Mouse (Mus musculus): ENCODE data around the gene Tbc1d22a. TPM values are rescaled to one million over a fixed set of nuclear protein-coding genes. Genes with fewer than 3 reads are reported as not detected.

Gene Tbc1d22a
- polyA plus RNA-seq, 1 experiment from 2014 or later, result 9.2 TPM

DNA sequence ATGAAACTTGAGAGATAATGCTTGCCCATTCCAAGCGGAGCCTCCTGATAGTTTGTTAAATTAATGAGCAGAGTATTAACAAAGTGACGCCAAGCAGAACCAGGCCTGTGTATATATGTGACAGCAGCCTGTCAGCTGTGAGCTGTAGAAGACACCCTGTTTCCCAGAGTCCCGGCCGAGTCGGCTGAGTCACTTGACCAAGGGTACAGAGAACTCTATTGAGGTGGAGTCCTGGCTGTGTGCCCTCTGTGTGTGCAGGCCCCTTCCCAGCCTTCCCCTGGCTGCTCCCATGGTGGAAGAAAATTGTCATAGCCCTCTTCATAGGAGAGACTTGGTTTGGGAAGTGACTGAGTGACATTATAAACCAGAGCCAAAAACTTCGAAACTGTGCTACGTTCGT lies 153.0 kb downstream of the Tbc1d22a start:
- Histone ChIP-seq H3K27me3 (no peaks in the 10 kb centered on the region), H3K4me2 (no peak overlapping the region), H3K9me3 (replicated peaks) (no peaks in the 10 kb centered on the region), H3K36me3 (no peaks in the 10 kb centered on the region), H3K4me3 (no peak overlapping the region), H3K4me1 (replicated peaks) (peaks cover 14% of the 10 kb centered on the region), H3K9ac (no peak overlapping the region), H3K27ac (no peak overlapping the region)
- WGBS, result 55% methylated on average over 8 of the region's 8 CpGs
- ATAC-seq (replicated peaks; ENCODE audit: insufficient number of reproducible peaks, insufficient read depth, low FRiP score, low read depth), result no peak

DNA sequence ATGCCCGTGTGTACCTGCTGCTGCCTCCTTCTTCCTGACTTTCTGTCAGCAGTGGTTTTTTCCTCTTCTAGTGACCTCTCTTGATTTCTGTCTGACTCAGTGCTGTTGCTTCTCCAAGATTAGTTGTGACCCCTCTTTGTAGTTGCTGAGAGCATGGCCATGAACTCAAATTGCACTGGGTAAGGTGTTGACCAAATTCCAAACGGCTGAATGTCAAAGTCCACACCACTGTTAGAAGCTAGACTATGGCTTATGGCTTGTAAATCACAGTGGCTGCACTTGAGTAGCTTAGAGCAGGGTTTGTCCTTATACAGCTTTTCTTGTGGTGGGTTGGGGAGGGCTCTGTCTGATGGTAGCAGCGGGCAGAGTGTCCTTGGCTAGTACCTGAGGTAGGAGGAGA lies 156.6 kb downstream of the Tbc1d22a start:
- ATAC-seq (replicated peaks; ENCODE audit: insufficient number of reproducible peaks, insufficient read depth, low FRiP score, low read depth), result no peak
- Histone ChIP-seq H3K4me2 (no peak overlapping the region), H3K27ac (no peak overlapping the region), H3K9ac (no peak overlapping the region), H3K27me3 (no peaks in the 10 kb centered on the region), H3K36me3 (no peaks in the 10 kb centered on the region), H3K4me1 (replicated peaks) (peaks cover 5% of the 10 kb centered on the region; the same call in 1 of the 2 replicates), H3K9me3 (replicated peaks) (no peaks in the 10 kb centered on the region), H3K4me3 (no peak overlapping the region)
- 82% methylated on average over 3 of the region's 3 CpGs for WGBS

GRCm38 (mm10) chr15:86375262-86375661 lies 161.0 kb downstream of the Tbc1d22a start:
- no peak overlapping the region for H3K27ac ChIP-seq
- no peaks in the 10 kb centered on the region for H3K9me3 ChIP-seq (replicated peaks)
- H3K4me3 ChIP-seq, result no peak overlapping the region
- no peak overlapping the region for H3K9ac ChIP-seq
- H3K4me1 ChIP-seq (replicated peaks), result no peaks in the 10 kb centered on the region
- no peak overlapping the region for H3K4me2 ChIP-seq
- ATAC-seq (replicated peaks; ENCODE audit: insufficient number of reproducible peaks, insufficient read depth, low FRiP score, low read depth), result no peak
- 63% methylated on average over 3 of the region's 3 CpGs for WGBS
- H3K36me3 ChIP-seq, result no peaks in the 10 kb centered on the region
- no peaks in the 10 kb centered on the region for H3K27me3 ChIP-seq

DNA sequence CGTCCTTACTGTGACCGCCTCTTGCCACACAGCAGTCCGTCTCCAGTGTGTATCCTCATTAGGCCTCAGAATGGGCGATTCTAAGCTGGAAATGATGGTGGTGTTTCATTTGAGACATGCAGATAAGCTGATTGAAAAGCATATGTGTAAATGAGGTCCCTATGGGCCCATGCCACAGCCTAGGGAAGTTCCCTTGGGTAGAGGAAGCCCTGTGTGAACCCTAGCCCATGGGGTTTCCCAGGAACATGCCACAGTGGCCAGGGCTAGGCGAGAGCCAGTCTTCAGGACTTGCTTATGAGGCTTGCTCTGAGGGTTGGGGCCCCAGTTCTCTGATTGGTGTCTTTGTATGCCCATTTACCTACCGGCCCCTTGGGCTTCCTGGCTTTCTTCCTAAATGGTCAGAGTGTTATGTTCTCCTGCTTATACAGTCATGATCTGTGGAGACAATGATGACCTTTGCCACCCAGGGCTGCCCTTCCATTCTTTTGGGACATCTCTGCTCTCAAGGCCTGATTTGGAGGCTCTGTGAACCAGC lies 161.7 kb downstream of the Tbc1d22a start:
- Histone ChIP-seq H3K9ac (no peak overlapping the region), H3K27ac (no peak overlapping the region), H3K9me3 (replicated peaks) (no peaks in the 10 kb centered on the region), H3K4me2 (no peak overlapping the region), H3K4me3 (no peak overlapping the region), H3K4me1 (replicated peaks) (no peaks in the 10 kb centered on the region), H3K36me3 (no peaks in the 10 kb centered on the region), H3K27me3 (no peaks in the 10 kb centered on the region)
- no peak for ATAC-seq (replicated peaks; ENCODE audit: insufficient number of reproducible peaks, insufficient read depth, low FRiP score, low read depth)
- 85% methylated on average over 6 of the region's 6 CpGs for WGBS

- no peaks in the 10 kb centered on the region for H3K4me1 ChIP-seq (replicated peaks)
- no peak overlapping the region for H3K27ac ChIP-seq
- no peak overlapping the region for H3K4me3 ChIP-seq
- H3K9me3 ChIP-seq (replicated peaks), result no peaks in the 10 kb centered on the region
- H3K27me3 ChIP-seq, result no peaks in the 10 kb centered on the region; the same call in 1 of the 2 replicates
- no peak overlapping the region for H3K4me2 ChIP-seq
- no peak for ATAC-seq (replicated peaks; ENCODE audit: insufficient number of reproducible peaks, insufficient read depth, low FRiP score, low read depth)
- H3K9ac ChIP-seq, result no peak overlapping the region
- 80% methylated on average over 5 of the region's 5 CpGs for WGBS
- no peaks in the 10 kb centered on the region for H3K36me3 ChIP-seq
These were observed 169.0 kb downstream of the Tbc1d22a start for GRCm38 (mm10) chr15:86383278-86383677.

GRCm38 (mm10) chr15:86385436-86385835 lies 171.2 kb downstream of the Tbc1d22a start:
- Histone ChIP-seq H3K36me3 (no peaks in the 10 kb centered on the region), H3K4me3 (no peak overlapping the region), H3K4me1 (replicated peaks) (no peaks in the 10 kb centered on the region), H3K27me3 (no peaks in the 10 kb centered on the region; the same call in 1 of the 2 replicates), H3K4me2 (no peak overlapping the region), H3K27ac (no peak overlapping the region), H3K9ac (no peak overlapping the region), H3K9me3 (replicated peaks) (no peaks in the 10 kb centered on the region)
- ATAC-seq (replicated peaks; ENCODE audit: insufficient number of reproducible peaks, insufficient read depth, low FRiP score, low read depth), result no peak
- WGBS, result 35% methylated on average over 2 of the region's 2 CpGs

- H3K4me1 ChIP-seq (replicated peaks), result no peaks in the 10 kb centered on the region
- no peaks in the 10 kb centered on the region; the same call in 1 of the 2 replicates for H3K27me3 ChIP-seq
- H3K9me3 ChIP-seq (replicated peaks), result no peaks in the 10 kb centered on the region
- ATAC-seq (replicated peaks; ENCODE audit: insufficient number of reproducible peaks, insufficient read depth, low FRiP score, low read depth), result no peak
- no peak overlapping the region for H3K9ac ChIP-seq
- no peak overlapping the region for H3K4me3 ChIP-seq
- no peaks in the 10 kb centered on the region for H3K36me3 ChIP-seq
- no peak overlapping the region for H3K4me2 ChIP-seq
- WGBS, result 76% methylated on average over 8 of the region's 8 CpGs
- no peak overlapping the region for H3K27ac ChIP-seq
These were observed 172.1 kb downstream of the Tbc1d22a start for GRCm38 (mm10) chr15:86386325-86386724.

DNA sequence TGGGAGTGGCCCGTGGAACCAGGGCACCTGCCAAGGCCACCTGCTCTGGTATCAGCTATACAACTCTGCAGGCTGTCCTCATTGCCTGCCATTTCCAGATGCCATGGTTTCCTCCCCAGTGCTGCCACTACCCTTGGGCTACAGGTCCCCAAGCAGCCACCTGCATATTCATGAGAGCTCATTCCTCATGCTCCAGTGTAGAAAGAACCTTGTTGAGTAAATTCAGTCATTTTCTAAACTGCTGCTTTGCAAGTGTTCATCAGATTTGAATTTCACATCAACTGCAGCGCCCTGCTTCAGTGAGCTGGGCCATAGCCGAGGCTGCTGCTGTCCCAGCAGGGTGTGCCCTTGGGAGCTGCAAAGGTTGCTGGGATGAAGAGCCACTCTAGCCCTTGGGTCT lies 174.3 kb downstream of the Tbc1d22a start:
- no peaks in the 10 kb centered on the region; the same call in 1 of the 2 replicates for H3K27me3 ChIP-seq
- H3K9me3 ChIP-seq (replicated peaks), result no peaks in the 10 kb centered on the region
- H3K4me1 ChIP-seq (replicated peaks), result no peaks in the 10 kb centered on the region
- no peak overlapping the region for H3K4me3 ChIP-seq
- ATAC-seq (replicated peaks; ENCODE audit: insufficient number of reproducible peaks, insufficient read depth, low FRiP score, low read depth), result no peak
- no peak overlapping the region for H3K27ac ChIP-seq
- no peak overlapping the region for H3K9ac ChIP-seq
- no peak overlapping the region for H3K4me2 ChIP-seq
- no peaks in the 10 kb centered on the region for H3K36me3 ChIP-seq
- WGBS, result 82% methylated on average over 3 of the region's 3 CpGs

GRCm38 (mm10) chr15:86404866-86405265 lies 190.6 kb downstream of the Tbc1d22a start:
- Histone ChIP-seq H3K27me3 (peaks cover 50% of the 10 kb centered on the region), H3K4me2 (no peak overlapping the region), H3K4me3 (no peak overlapping the region), H3K27ac (no peak overlapping the region), H3K9ac (no peak overlapping the region), H3K4me1 (replicated peaks) (peaks cover 13% of the 10 kb centered on the region; the same call in 1 of the 2 replicates), H3K36me3 (no peaks in the 10 kb centered on the region), H3K9me3 (replicated peaks) (no peaks in the 10 kb centered on the region)
- 49% methylated on average over 5 of the region's 5 CpGs for WGBS
- no peak for ATAC-seq (replicated peaks; ENCODE audit: insufficient number of reproducible peaks, insufficient read depth, low FRiP score, low read depth)

- Histone ChIP-seq H3K9me3 (replicated peaks) (no peaks in the 10 kb centered on the region), H3K27me3 (peaks cover 48% of the 10 kb centered on the region), H3K4me3 (no peak overlapping the region), H3K36me3 (no peaks in the 10 kb centered on the region), H3K27ac (no peak overlapping the region), H3K9ac (no peak overlapping the region), H3K4me1 (replicated peaks) (peaks cover 13% of the 10 kb centered on the region; the same call in 1 of the 2 replicates), H3K4me2 (no peak overlapping the region)
- ATAC-seq (replicated peaks; ENCODE audit: insufficient number of reproducible peaks, insufficient read depth, low FRiP score, low read depth), result no peak
- 21% methylated on average over 4 of the region's 4 CpGs for WGBS
These were observed 191.3 kb downstream of the Tbc1d22a start for GRCm38 (mm10) chr15:86405527-86405926.

DNA sequence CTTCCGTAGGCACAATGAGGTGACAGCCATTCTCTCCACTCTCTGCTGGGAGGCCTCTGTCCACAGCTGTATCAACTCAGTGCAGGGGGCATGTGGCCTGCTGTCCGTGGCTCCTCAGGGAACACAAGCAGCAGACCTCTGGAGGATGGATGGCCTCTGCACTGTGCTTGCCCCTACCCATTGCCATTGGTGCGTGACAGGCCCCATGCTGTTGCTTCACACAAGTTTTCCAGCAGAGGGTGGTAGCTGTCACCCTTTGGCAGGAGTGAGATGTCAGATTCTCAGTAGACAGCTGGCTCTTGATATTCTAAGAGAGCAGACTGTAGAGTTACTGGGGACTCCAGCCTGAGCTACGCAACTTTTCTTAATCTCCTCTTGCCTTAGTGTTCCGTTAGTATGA lies 195.1 kb downstream of the Tbc1d22a start:
- H3K4me3 ChIP-seq, result no peak overlapping the region
- peaks cover 58% of the 10 kb centered on the region for H3K27me3 ChIP-seq
- no peak overlapping the region for H3K9ac ChIP-seq
- peaks cover 3% of the 10 kb centered on the region; the same call in 1 of the 2 replicates for H3K4me1 ChIP-seq (replicated peaks)
- 0 out of 2 replicates have a peak, but pooled peaks have one; percentile 24 for ATAC-seq (replicated peaks; ENCODE audit: insufficient number of reproducible peaks, insufficient read depth, low FRiP score, low read depth)
- H3K9me3 ChIP-seq (replicated peaks), result no peaks in the 10 kb centered on the region
- no peak overlapping the region for H3K4me2 ChIP-seq
- H3K27ac ChIP-seq, result no peak overlapping the region
- 51% methylated on average over 5 of the region's 5 CpGs for WGBS
- H3K36me3 ChIP-seq, result no peaks in the 10 kb centered on the region

GRCm38 (mm10) chr15:86411532-86412080 lies 197.3 kb downstream of the Tbc1d22a start:
- Histone ChIP-seq H3K36me3 (no peaks in the 10 kb centered on the region), H3K27ac (no peak overlapping the region), H3K27me3 (peaks cover 60% of the 10 kb centered on the region), H3K9ac (no peak overlapping the region), H3K4me1 (replicated peaks) (no peaks in the 10 kb centered on the region), H3K4me3 (no peak overlapping the region), H3K9me3 (replicated peaks) (no peaks in the 10 kb centered on the region), H3K4me2 (no peak overlapping the region)
- 82% methylated on average over 5 of the region's 5 CpGs for WGBS
- no peak for ATAC-seq (replicated peaks; ENCODE audit: insufficient number of reproducible peaks, insufficient read depth, low FRiP score, low read depth)

All from heart, embryonic 15.5 days (tissue).